Mouse (Mus musculus): ENCODE measurements at regions not wholly inside any gene's neighbourhood (a gene's known extent, or its start where the extent isn't known, plus 50 kb on each side); places are given as distances from the start of the nearest gene placed in this dataset.
A peak's percentile ranks its signal among the peaks of the same experiment; 100 is the strongest.

DNA sequence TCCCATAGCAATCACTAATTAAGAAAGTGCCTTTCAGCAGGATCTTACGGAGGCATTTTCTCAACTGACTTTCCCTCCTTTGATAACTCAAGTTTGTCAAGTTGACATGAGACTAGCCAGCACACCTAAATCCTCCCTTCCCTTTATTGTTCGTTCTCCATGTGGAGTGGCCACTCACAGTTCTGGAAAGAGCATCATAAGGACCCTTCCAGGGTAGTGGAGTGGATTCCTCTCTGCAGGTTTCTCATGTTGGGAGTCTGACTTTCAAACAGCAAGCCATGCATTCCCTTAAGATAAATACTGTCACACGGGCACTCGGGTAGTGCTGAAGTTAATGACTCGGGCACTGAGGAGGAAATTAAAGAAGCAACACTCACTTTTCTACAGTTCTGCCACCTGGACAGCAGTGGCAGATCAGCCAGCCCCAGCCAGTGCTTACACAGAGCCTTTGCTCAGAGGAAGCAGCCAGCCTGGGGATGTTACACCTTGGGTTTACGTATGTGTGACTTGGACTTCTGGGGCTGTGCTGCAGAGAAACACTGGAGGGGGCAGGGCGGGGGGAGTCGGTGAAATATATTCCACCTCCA lies 432.8 kb upstream of the Kazn start:
- no peaks in the 10 kb centered on the region for H3K36me3 ChIP-seq (ENCODE audit: poor library complexity, severe bottlenecking)
- H3K9ac ChIP-seq: no peak overlapping the region
- 80% methylated on average over 8 of the region's 8 CpGs for whole genome bisulfite sequencing
- H3K9me3 ChIP-seq (replicated peaks): no peaks in the 10 kb centered on the region
- ATAC-seq: no peak
- H3K27me3 ChIP-seq: no peaks in the 10 kb centered on the region
- no peaks in the 10 kb centered on the region for H3K4me1 ChIP-seq
- no peak overlapping the region for H3K4me2 ChIP-seq
- no peak overlapping the region for H3K4me3 ChIP-seq
- H3K27ac ChIP-seq: no peak overlapping the region

DNA sequence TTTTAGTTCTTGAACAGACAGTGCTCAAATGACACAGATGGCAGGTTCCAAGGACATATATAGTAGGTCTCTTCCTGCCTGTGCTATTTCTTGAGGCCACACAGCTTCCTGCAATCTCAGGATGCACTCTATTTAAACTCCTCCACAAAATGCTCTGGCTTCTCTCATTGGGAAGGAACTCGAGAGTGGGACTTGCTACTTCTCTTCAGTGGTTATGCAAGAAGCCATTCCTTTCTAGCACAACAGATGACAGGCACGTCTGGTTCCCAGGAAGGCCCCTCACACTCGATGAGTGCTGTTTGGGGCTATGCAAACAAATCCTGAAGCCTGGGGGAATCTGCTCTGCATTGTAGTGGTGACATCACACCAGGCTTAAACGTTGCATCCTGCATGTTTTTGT lies 425.6 kb upstream of the Kazn start:
- Histone ChIP-seq H3K4me3 (no peak overlapping the region), H3K36me3 (ENCODE audit: poor library complexity, severe bottlenecking) (no peaks in the 10 kb centered on the region), H3K27ac (no peak overlapping the region), H3K9ac (no peak overlapping the region), H3K4me1 (no peaks in the 10 kb centered on the region), H3K9me3 (replicated peaks) (no peaks in the 10 kb centered on the region), H3K4me2 (no peak overlapping the region), H3K27me3 (no peaks in the 10 kb centered on the region)
- ATAC-seq: no peak
- 74% methylated on average over 4 of the region's 4 CpGs for WGBS

DNA sequence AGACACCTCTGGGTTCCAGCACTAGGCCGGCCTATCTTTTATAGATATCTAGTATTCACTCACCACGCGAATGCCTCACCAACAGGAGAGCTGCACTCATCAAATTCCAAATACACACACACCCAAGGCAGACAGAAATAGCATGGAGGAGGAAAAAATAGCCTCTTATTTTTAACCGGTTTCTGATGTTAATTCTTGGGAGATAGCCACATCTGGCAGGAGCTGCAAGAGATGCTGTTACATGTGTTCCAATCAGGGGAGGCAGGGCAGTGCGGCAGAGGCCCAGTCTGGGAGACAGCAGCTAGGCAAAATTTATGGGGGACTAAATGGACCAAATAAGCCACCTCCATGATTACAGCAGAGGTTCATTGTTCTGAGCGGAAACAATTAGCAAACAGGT lies 419.0 kb upstream of the Kazn start:
- Histone ChIP-seq H3K4me1 (no peaks in the 10 kb centered on the region), H3K36me3 (ENCODE audit: poor library complexity, severe bottlenecking) (no peaks in the 10 kb centered on the region), H3K4me2 (no peak overlapping the region), H3K27ac (no peak overlapping the region), H3K4me3 (no peak overlapping the region), H3K9ac (no peak overlapping the region), H3K27me3 (no peaks in the 10 kb centered on the region), H3K9me3 (replicated peaks) (no peaks in the 10 kb centered on the region)
- no peak for ATAC-seq
- 89% methylated on average over 6 of the region's 6 CpGs for WGBS

DNA sequence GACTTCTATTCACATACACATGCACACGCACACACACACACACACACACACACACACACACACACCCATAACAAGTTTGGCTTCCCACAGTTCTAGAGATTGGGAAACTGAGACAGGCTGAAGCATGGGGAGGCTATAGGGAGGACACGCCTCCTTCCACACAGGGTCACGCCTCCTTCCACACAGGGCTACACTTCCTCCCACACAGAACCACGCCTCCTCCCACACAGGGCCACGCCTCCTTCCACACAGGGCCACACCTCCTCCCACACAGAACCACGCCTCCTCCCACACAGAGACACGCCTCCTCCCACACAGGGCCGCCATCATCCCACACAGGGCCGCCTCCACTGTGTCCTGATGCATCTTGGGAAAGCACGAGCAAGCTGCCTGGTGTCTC lies 401.9 kb upstream of the Kazn start:
- no peak overlapping the region for H3K4me3 ChIP-seq
- 91% methylated on average over 10 of the region's 10 CpGs for WGBS
- no peak overlapping the region for H3K9ac ChIP-seq
- H3K9me3 ChIP-seq (replicated peaks): no peaks in the 10 kb centered on the region
- no peaks in the 10 kb centered on the region for H3K36me3 ChIP-seq (ENCODE audit: poor library complexity, severe bottlenecking)
- H3K4me1 ChIP-seq: peaks cover 19% of the 10 kb centered on the region
- H3K4me2 ChIP-seq: no peak overlapping the region
- no peak overlapping the region for H3K27ac ChIP-seq
- no peaks in the 10 kb centered on the region; the same call in 1 of the 2 replicates for H3K27me3 ChIP-seq
- 0 out of 2 replicates have a peak, but pooled peaks have one; percentile 16 for ATAC-seq

DNA sequence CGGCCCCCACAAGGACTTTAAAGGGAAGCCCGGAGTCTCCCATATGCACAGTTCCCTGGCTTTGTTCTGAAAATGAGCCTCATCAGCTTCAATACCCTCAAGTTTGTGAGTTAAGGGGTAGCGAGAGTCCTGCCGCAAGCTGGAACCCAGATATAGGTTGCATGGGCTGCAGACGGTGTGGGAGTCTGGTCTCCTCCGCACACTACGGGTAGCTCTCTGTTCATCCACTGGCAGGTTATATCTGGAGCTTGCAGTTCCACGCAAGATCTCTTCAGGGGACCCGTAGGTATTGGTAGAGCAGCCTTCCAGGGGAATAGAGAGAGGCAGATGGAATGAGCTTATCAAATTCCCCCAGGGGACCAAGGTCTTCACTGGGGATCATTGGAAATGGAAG lies 400.1 kb upstream of the Kazn start:
- Histone ChIP-seq H3K4me3 (no peak overlapping the region), H3K27me3 (no peaks in the 10 kb centered on the region; the same call in 1 of the 2 replicates), H3K4me2 (peak overlapping the region; percentile 46), H3K9me3 (replicated peaks) (no peaks in the 10 kb centered on the region), H3K27ac (peak overlapping the region; percentile 74), H3K36me3 (ENCODE audit: poor library complexity, severe bottlenecking) (no peaks in the 10 kb centered on the region), H3K9ac (peak overlapping the region; percentile 54), H3K4me1 (peaks cover 24% of the 10 kb centered on the region)
- ATAC-seq: peak; percentile 61; the same call in 1 of the 2 replicates
- WGBS: 25% methylated on average over 9 of the region's 9 CpGs

DNA sequence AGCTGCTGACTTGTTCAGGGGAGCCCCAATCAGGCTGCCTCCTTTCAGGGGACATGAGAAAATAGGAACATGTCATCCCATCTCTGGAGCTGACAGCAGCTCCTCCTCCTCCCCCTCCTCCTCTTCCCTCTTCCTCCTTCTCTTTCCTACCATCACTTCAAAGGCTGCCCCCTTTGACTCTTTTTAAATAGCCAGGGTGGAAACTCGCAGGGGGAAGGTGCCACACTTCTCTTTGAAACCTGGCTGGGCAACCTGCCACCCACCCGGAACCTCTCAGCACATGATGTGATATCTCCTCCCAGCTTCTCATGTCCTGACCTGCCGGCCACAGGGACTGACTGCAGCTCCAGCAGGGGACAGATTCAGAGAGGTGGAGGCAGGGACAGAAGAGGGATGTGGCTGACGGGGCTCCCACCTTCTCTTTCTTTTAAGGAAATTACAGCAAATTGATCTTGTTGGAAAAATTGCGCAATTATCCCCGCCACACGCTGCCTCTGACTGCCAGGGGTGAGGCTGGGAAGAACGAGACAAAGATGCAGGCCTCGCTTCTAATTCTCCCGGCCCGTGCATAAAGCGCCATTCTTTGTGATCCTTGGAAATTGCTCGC lies 399.6 kb upstream of the Kazn start:
- peak overlapping the region; percentile 74 for H3K27ac ChIP-seq
- peak overlapping the region; percentile 54 for H3K9ac ChIP-seq
- peaks cover 25% of the 10 kb centered on the region for H3K4me1 ChIP-seq
- no peaks in the 10 kb centered on the region for H3K36me3 ChIP-seq (ENCODE audit: poor library complexity, severe bottlenecking)
- peak overlapping the region; percentile 46 for H3K4me2 ChIP-seq
- peak; percentile 64 for ATAC-seq
- H3K9me3 ChIP-seq (replicated peaks): no peaks in the 10 kb centered on the region
- H3K4me3 ChIP-seq: no peak overlapping the region
- no peaks in the 10 kb centered on the region; the same call in 1 of the 2 replicates for H3K27me3 ChIP-seq
- 4% methylated on average over 13 of the region's 13 CpGs for WGBS

DNA sequence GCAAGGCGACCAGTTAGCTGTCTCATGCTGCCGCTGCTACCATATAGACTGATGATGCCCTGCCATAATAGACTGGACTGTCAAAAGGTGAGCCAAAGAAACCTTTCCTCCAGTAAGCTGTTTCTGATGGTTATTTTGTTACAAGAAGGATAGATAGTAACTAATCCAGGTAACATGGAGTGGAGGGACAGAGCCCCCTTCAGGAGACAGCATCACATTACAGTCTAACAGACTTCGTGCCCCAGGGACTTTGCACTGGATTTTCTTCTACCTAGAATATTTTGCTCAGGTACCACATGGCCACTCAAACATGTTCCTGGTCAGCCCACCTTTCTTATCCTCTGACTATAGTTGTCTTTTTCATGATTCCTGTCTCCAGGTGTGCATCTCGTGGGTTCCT lies 398.9 kb upstream of the Kazn start:
- H3K36me3 ChIP-seq (ENCODE audit: poor library complexity, severe bottlenecking): no peaks in the 10 kb centered on the region
- no peak for ATAC-seq
- peak overlapping the region; percentile 74 for H3K27ac ChIP-seq
- H3K9ac ChIP-seq: no peak overlapping the region
- no peak overlapping the region for H3K4me3 ChIP-seq
- no peak overlapping the region for H3K4me2 ChIP-seq
- WGBS: 91% methylated on average over 4 of the region's 4 CpGs
- no peaks in the 10 kb centered on the region; the same call in 1 of the 2 replicates for H3K27me3 ChIP-seq
- peaks cover 25% of the 10 kb centered on the region for H3K4me1 ChIP-seq
- H3K9me3 ChIP-seq (replicated peaks): no peaks in the 10 kb centered on the region

DNA sequence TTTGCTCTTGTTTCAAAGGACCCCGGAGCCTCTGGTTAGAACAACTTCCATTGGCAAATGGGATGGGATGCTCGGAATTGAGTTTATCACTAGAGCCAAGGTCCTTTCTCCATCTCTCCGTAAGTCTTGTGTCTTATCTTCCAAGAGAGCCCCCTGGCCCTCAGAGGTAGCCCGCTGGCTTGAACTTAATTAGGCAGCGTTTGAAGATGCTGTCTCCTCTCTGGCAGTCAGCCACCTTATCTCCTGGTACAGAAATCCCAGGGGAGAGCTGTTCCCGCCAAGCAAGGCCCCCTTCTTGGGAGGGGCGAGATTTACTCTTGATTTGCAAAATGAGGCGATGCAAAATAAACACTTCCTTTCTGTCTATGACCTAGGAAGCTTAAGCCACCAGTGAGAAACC lies 395.2 kb upstream of the Kazn start:
- H3K4me2 ChIP-seq: no peak overlapping the region
- no peaks in the 10 kb centered on the region for H3K36me3 ChIP-seq (ENCODE audit: poor library complexity, severe bottlenecking)
- ATAC-seq: no peak
- H3K9me3 ChIP-seq (replicated peaks): no peaks in the 10 kb centered on the region
- WGBS: 65% methylated on average over 8 of the region's 8 CpGs
- H3K9ac ChIP-seq: no peak overlapping the region
- H3K4me1 ChIP-seq: peaks cover 17% of the 10 kb centered on the region
- no peak overlapping the region for H3K27ac ChIP-seq
- no peak overlapping the region for H3K4me3 ChIP-seq
- H3K27me3 ChIP-seq: no peaks in the 10 kb centered on the region; the same call in 1 of the 2 replicates

DNA sequence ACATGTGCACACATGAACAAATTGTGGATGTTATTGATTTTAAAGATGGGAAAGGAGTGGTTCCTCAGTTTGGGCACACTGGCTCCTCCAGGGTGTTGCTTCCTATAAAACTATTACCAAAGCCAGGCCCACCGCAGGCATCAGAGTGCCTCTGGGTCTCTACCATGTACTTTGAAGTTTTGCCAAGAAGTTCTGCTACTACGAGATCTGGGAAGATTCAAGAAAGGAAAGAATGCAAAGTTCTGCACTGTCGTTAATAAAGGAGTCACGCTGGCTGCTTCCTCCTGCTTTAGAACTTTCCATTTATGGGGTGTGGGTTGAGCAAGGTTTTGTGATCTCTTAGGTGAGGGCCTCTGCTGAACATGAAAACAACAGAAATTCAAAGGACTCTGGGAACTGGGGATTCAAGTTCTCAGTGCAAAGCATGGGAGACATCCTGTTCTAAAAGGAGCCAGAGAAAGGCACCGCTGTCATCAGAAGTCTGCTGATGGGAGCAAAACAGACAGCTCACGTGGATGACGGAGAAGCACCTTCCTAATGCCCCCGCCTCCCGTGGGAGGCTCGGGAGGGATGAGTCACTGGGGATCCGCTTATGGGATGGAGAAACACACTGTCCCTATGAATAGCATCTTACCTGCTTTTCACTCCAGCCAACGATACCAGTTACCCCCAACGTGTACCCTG lies 394.6 kb upstream of the Kazn start:
- H3K27ac ChIP-seq: no peak overlapping the region
- no peak overlapping the region for H3K4me2 ChIP-seq
- peaks cover 12% of the 10 kb centered on the region for H3K4me1 ChIP-seq
- 74% methylated on average over 13 of the region's 13 CpGs for WGBS
- H3K9ac ChIP-seq: no peak overlapping the region
- no peak for ATAC-seq
- H3K9me3 ChIP-seq (replicated peaks): no peaks in the 10 kb centered on the region
- H3K36me3 ChIP-seq (ENCODE audit: poor library complexity, severe bottlenecking): no peaks in the 10 kb centered on the region
- H3K4me3 ChIP-seq: no peak overlapping the region
- no peaks in the 10 kb centered on the region; the same call in 1 of the 2 replicates for H3K27me3 ChIP-seq

DNA sequence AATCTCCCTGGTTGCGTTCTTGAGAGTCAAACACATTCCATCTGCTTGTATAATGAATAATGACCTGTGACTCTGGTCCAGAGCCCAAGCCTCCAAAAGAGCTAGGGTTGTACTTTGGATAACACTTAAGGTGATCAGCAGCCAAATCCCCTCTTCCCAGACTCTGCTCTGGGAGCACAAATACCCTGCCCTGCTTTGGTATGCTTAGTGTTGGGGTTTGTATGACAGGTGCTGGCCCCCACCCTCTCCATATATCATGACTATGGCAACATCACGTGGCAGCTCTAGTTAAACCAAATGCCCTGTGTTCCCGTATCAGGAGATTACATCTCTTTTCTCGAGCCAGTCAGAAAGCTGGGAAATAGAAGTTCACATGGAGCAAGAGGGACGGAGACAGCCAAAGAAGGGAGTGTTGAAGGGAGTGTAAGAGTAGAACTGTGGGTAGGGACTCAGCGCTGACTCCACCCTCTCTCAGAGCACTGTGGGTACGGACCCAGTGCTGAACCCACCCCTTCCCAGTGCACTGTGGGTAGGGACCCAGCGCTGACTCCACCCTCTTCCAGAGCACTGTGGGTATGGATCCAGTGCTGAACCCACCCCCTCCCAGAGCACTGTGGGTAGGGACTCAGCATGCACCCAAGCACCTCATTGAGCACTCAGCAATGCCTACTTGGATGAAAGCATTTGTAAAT lies 387.4 kb upstream of the Kazn start:
- no peaks in the 10 kb centered on the region for H3K36me3 ChIP-seq (ENCODE audit: poor library complexity, severe bottlenecking)
- ATAC-seq: no peak
- H3K9ac ChIP-seq: no peak overlapping the region
- no peak overlapping the region for H3K4me3 ChIP-seq
- H3K27ac ChIP-seq: no peak overlapping the region
- no peaks in the 10 kb centered on the region for H3K9me3 ChIP-seq (replicated peaks)
- H3K4me2 ChIP-seq: no peak overlapping the region
- WGBS: 88% methylated on average over 8 of the region's 8 CpGs
- no peaks in the 10 kb centered on the region for H3K27me3 ChIP-seq
- H3K4me1 ChIP-seq: 0 out of 2 replicates have a peak, but pooled peaks cover 5% of the 10 kb centered on the region

DNA sequence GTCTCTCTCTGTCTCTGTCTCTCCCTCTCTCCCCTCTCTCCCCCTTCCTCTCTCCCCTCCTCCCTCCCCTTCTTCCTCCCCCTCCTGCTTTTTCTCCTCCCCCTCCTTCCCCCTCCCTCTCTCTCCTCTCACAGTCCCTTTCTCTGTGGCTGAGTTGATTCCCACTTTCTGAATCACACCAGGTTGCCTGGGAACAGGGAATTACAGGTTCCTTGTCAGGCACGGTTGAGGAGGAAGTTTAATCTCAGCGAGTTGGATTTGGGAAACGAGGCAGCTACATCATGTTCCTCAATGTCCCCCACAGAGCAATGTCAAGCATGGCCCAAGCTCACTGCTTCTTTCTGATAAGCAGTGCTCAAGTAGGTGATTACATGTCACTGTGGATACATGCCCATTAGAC lies 386.3 kb upstream of the Kazn start:
- 37% methylated on average over 3 of the region's 3 CpGs for WGBS
- H3K27ac ChIP-seq: no peak overlapping the region
- no peaks in the 10 kb centered on the region for H3K9me3 ChIP-seq (replicated peaks)
- H3K4me3 ChIP-seq: no peak overlapping the region
- no peak for ATAC-seq
- no peak overlapping the region for H3K9ac ChIP-seq
- no peaks in the 10 kb centered on the region for H3K36me3 ChIP-seq (ENCODE audit: poor library complexity, severe bottlenecking)
- no peak overlapping the region for H3K4me2 ChIP-seq
- 0 out of 2 replicates have a peak, but pooled peaks cover 5% of the 10 kb centered on the region for H3K4me1 ChIP-seq
- H3K27me3 ChIP-seq: no peaks in the 10 kb centered on the region

All from forebrain, embryonic 13.5 days (tissue).